Mouse (Mus musculus): ENCODE data around the gene Diras2.

Gene Diras2

GRCm38 (mm10) chr13:52531121-52531520 is at the start of gene Diras2:
Gene Diras2, minus strand, starts transcription at chr13:52531279.
- no peak for DNase-seq (ENCODE audit: inconsistent age in 2 of 2, low spot score in 1 of 2)

GRCm38 (mm10) chr13:52578776-52579175 is 47.7 kb upstream of the Diras2 start:
- no peak for DNase-seq (ENCODE audit: inconsistent age in 2 of 2, low spot score in 1 of 2)

- no peak for DNase-seq (ENCODE audit: inconsistent age in 2 of 2, low spot score in 1 of 2)
Observed at GRCm38 (mm10) chr13:52577939-52578338, 46.9 kb upstream of the Diras2 start.

GRCm38 (mm10) chr13:52577326-52577920 is 46.3 kb upstream of the Diras2 start:
- no peak for DNase-seq (ENCODE audit: inconsistent age in 2 of 2, low spot score in 1 of 2)

- no peak for DNase-seq (ENCODE audit: inconsistent age in 2 of 2, low spot score in 1 of 2)
Observed at GRCm38 (mm10) chr13:52576841-52577240, 45.8 kb upstream of the Diras2 start.

GRCm38 (mm10) chr13:52576021-52576614 is 45.0 kb upstream of the Diras2 start:
- DNase-seq (ENCODE audit: inconsistent age in 2 of 2, low spot score in 1 of 2): no peak

- no peak for DNase-seq (ENCODE audit: inconsistent age in 2 of 2, low spot score in 1 of 2)
Observed at GRCm38 (mm10) chr13:52575483-52575882, 44.4 kb upstream of the Diras2 start.

GRCm38 (mm10) chr13:52574311-52574710 is 43.2 kb upstream of the Diras2 start:
- DNase-seq (ENCODE audit: inconsistent age in 2 of 2, low spot score in 1 of 2): no peak

- peak in 1 of 2 experiments; percentile 41 for DNase-seq (ENCODE audit: inconsistent age in 2 of 2, low spot score in 1 of 2)
Observed at GRCm38 (mm10) chr13:52572451-52573446, 41.7 kb upstream of the Diras2 start.

GRCm38 (mm10) chr13:52571591-52572384 is 40.7 kb upstream of the Diras2 start:
- no peak for DNase-seq (ENCODE audit: inconsistent age in 2 of 2, low spot score in 1 of 2)

GRCm38 (mm10) chr13:52570276-52570675 is 39.2 kb upstream of the Diras2 start:
- DNase-seq (ENCODE audit: inconsistent age in 2 of 2, low spot score in 1 of 2): no peak

- DNase-seq (ENCODE audit: inconsistent age in 2 of 2, low spot score in 1 of 2): no peak
Observed at GRCm38 (mm10) chr13:52569194-52569769, 38.2 kb upstream of the Diras2 start.

- DNase-seq (ENCODE audit: inconsistent age in 2 of 2, low spot score in 1 of 2): no peak
Observed at GRCm38 (mm10) chr13:52566777-52567176, 35.7 kb upstream of the Diras2 start.

GRCm38 (mm10) chr13:52566188-52566760 is 35.2 kb upstream of the Diras2 start:
- no peak for DNase-seq (ENCODE audit: inconsistent age in 2 of 2, low spot score in 1 of 2)

- peak in 1 of 2 experiments; percentile 48 for DNase-seq (ENCODE audit: inconsistent age in 2 of 2, low spot score in 1 of 2)
Observed at GRCm38 (mm10) chr13:52565103-52565739, 34.1 kb upstream of the Diras2 start.

GRCm38 (mm10) chr13:52562166-52562571 is 31.1 kb upstream of the Diras2 start:
- DNase-seq (ENCODE audit: inconsistent age in 2 of 2, low spot score in 1 of 2): no peak

- no peak for DNase-seq (ENCODE audit: inconsistent age in 2 of 2, low spot score in 1 of 2)
Observed at GRCm38 (mm10) chr13:52561367-52562165, 30.5 kb upstream of the Diras2 start.

GRCm38 (mm10) chr13:52557421-52557820 is 26.3 kb upstream of the Diras2 start:
- DNase-seq (ENCODE audit: inconsistent age in 2 of 2, low spot score in 1 of 2): no peak

- no peak for DNase-seq (ENCODE audit: inconsistent age in 2 of 2, low spot score in 1 of 2)
Observed at GRCm38 (mm10) chr13:52554722-52555121, 23.6 kb upstream of the Diras2 start.
